Mouse (Mus musculus): Measurements from ENCODE around the gene Antxr1. TPM values are rescaled to one million over a fixed set of nuclear protein-coding genes. Genes with fewer than 3 reads are reported as not detected.

Antxr1 gene
- polyA plus RNA-seq, 1 experiment from 2014 or later: 15.5 TPM

- Histone ChIP-seq H3K4me1 (ENCODE audit: insufficient read depth) (no peaks in the 10 kb centered on the region), H3K27me3 (ENCODE audit: insufficient read depth, low read length) (no peaks in the 10 kb centered on the region), H3K4me3 (ENCODE audit: low read depth, low read length) (no peak overlapping the region), H3K4me2 (no peak overlapping the region), H3K9me3 (ENCODE audit: low read depth, low read length) (no peaks in the 10 kb centered on the region), H3K36me3 (ENCODE audit: insufficient read depth) (peaks cover 27% of the 10 kb centered on the region; the same call in 1 of the 2 replicates), H3K9ac (no peak overlapping the region), H3K27ac (ENCODE audit: low read depth) (peak overlapping the region; percentile 15; the same call in 1 of the 2 replicates)
- DNase-seq (peak; percentile 53), ATAC-seq (ENCODE audit: insufficient read depth) (peak; percentile 75)
- no peak for TF ChIP-seq CTCF (IDR thresholded peaks at IDR 0.05; ENCODE audit: low read depth)
- WGBS: 51% methylated on average over 12 of the region's 12 CpGs
Measured at GRCm38 (mm10) chr6:87161391-87162263, 174.0 kb downstream of the Antxr1 start.

- Histone ChIP-seq H3K36me3 (ENCODE audit: insufficient read depth) (peaks cover 23% of the 10 kb centered on the region; the same call in 1 of the 2 replicates), H3K27me3 (ENCODE audit: insufficient read depth, low read length) (no peaks in the 10 kb centered on the region), H3K27ac (ENCODE audit: low read depth) (no peak overlapping the region), H3K4me1 (ENCODE audit: insufficient read depth) (no peaks in the 10 kb centered on the region), H3K4me2 (no peak overlapping the region), H3K9me3 (ENCODE audit: low read depth, low read length) (no peaks in the 10 kb centered on the region), H3K4me3 (ENCODE audit: low read depth, low read length) (no peak overlapping the region), H3K9ac (no peak overlapping the region)
- DNase-seq: no peak
- no peak for TF ChIP-seq CTCF (IDR thresholded peaks at IDR 0.05; ENCODE audit: low read depth)
- WGBS: 96% methylated on average over 5 of the region's 5 CpGs
- no peak for ATAC-seq (ENCODE audit: insufficient read depth)
Measured at GRCm38 (mm10) chr6:87160196-87160595, 175.4 kb downstream of the Antxr1 start.

GRCm38 (mm10) chr6:87158062-87158623 is 177.5 kb downstream of the Antxr1 start:
- 89% methylated on average over 7 of the region's 7 CpGs for WGBS
- DNase-seq (no peak), ATAC-seq (ENCODE audit: insufficient read depth) (no peak)
- no peak for TF ChIP-seq CTCF (IDR thresholded peaks at IDR 0.05; ENCODE audit: low read depth)
- no peaks in the 10 kb centered on the region; the same call in 1 of the 2 replicates for H3K4me1 ChIP-seq (ENCODE audit: insufficient read depth)
- no peak overlapping the region for H3K9ac ChIP-seq
- H3K4me3 ChIP-seq (ENCODE audit: low read depth, low read length): no peak overlapping the region
- H3K36me3 ChIP-seq (ENCODE audit: insufficient read depth): peaks cover 23% of the 10 kb centered on the region; the same call in 1 of the 2 replicates
- H3K9me3 ChIP-seq (ENCODE audit: low read depth, low read length): no peaks in the 10 kb centered on the region
- no peak overlapping the region for H3K4me2 ChIP-seq
- H3K27ac ChIP-seq (ENCODE audit: low read depth): no peak overlapping the region
- H3K27me3 ChIP-seq (ENCODE audit: insufficient read depth, low read length): no peaks in the 10 kb centered on the region

GRCm38 (mm10) chr6:87153836-87154235 is 181.8 kb downstream of the Antxr1 start:
- Histone ChIP-seq H3K9me3 (ENCODE audit: low read depth, low read length) (no peaks in the 10 kb centered on the region), H3K36me3 (ENCODE audit: insufficient read depth) (peaks cover 7% of the 10 kb centered on the region; the same call in 1 of the 2 replicates), H3K27ac (ENCODE audit: low read depth) (no peak overlapping the region), H3K4me2 (no peak overlapping the region), H3K4me1 (ENCODE audit: insufficient read depth) (no peaks in the 10 kb centered on the region; the same call in 1 of the 2 replicates), H3K4me3 (ENCODE audit: low read depth, low read length) (no peak overlapping the region), H3K27me3 (ENCODE audit: insufficient read depth, low read length) (no peaks in the 10 kb centered on the region), H3K9ac (no peak overlapping the region)
- TF ChIP-seq CTCF (IDR thresholded peaks at IDR 0.05; ENCODE audit: low read depth): no peak
- ATAC-seq (ENCODE audit: insufficient read depth) (no peak), DNase-seq (no peak)
- WGBS: 79% methylated on average over 3 of the region's 3 CpGs

GRCm38 (mm10) chr6:87153231-87153580 is 182.4 kb downstream of the Antxr1 start:
- H3K4me1 ChIP-seq (ENCODE audit: insufficient read depth): no peaks in the 10 kb centered on the region; the same call in 1 of the 2 replicates
- no peak overlapping the region for H3K9ac ChIP-seq
- peak; percentile 14; the same call in 1 of the 2 replicates for ATAC-seq (ENCODE audit: insufficient read depth)
- H3K4me2 ChIP-seq: no peak overlapping the region
- no peak overlapping the region for H3K27ac ChIP-seq (ENCODE audit: low read depth)
- DNase-seq: no peak
- no peaks in the 10 kb centered on the region for H3K9me3 ChIP-seq (ENCODE audit: low read depth, low read length)
- peaks cover 7% of the 10 kb centered on the region; the same call in 1 of the 2 replicates for H3K36me3 ChIP-seq (ENCODE audit: insufficient read depth)
- TF ChIP-seq CTCF (IDR thresholded peaks at IDR 0.05; ENCODE audit: low read depth): no peak
- no peaks in the 10 kb centered on the region for H3K27me3 ChIP-seq (ENCODE audit: insufficient read depth, low read length)
- H3K4me3 ChIP-seq (ENCODE audit: low read depth, low read length): no peak overlapping the region
- 49% methylated on average over 7 of the region's 7 CpGs for WGBS

- H3K4me1 ChIP-seq (ENCODE audit: insufficient read depth): no peaks in the 10 kb centered on the region; the same call in 1 of the 2 replicates
- ATAC-seq (ENCODE audit: insufficient read depth): peak; percentile 71; the same call in 1 of the 2 replicates
- no peak overlapping the region for H3K4me3 ChIP-seq (ENCODE audit: low read depth, low read length)
- TF ChIP-seq CTCF (IDR thresholded peaks at IDR 0.05; ENCODE audit: low read depth): no peak
- no peak overlapping the region for H3K9ac ChIP-seq
- peaks cover 7% of the 10 kb centered on the region; the same call in 1 of the 2 replicates for H3K36me3 ChIP-seq (ENCODE audit: insufficient read depth)
- no peaks in the 10 kb centered on the region for H3K27me3 ChIP-seq (ENCODE audit: insufficient read depth, low read length)
- H3K9me3 ChIP-seq (ENCODE audit: low read depth, low read length): no peaks in the 10 kb centered on the region
- 34% methylated on average over 21 of the region's 21 CpGs for WGBS
- no peak overlapping the region for H3K4me2 ChIP-seq
- no peak overlapping the region for H3K27ac ChIP-seq (ENCODE audit: low read depth)
- peak; percentile 41 for DNase-seq
Measured at GRCm38 (mm10) chr6:87152461-87153230, 183.0 kb downstream of the Antxr1 start.
